Mouse (Mus musculus): Measurements from ENCODE around the gene Klc4. TPM values are rescaled to one million over a fixed set of nuclear protein-coding genes. Genes with fewer than 3 reads are reported as not detected.

Klc4 gene
- polyA plus RNA-seq, 1 experiment = 7.2 TPM

GRCm38 (mm10) chr17:46644916-46645475 is 826 bp downstream of the Klc4 start:
- TF ChIP-seq CTCF (IDR thresholded peaks at IDR 0.05; ENCODE audit: borderline replicate concordance, insufficient read depth, low read length) (no peak), POLR2A (IDR thresholded peaks at IDR 0.05; ENCODE audit: low read depth, low read length) (no peak; the same call in 1 of the 2 replicates)
- Histone ChIP-seq H3K4me3 (ENCODE audit: insufficient read depth, low read length) (peak overlapping the region; percentile 65), H3K27ac (ENCODE audit: insufficient read depth, low read length) (0 out of 2 replicates have a peak overlapping the region, but pooled peaks have one; percentile 16), H3K4me1 (ENCODE audit: control insufficient read depth, insufficient read depth, low read length) (peaks cover 8% of the 10 kb centered on the region; the same call in 1 of the 2 replicates)

GRCm38 (mm10) chr17:46644152-46644805 is 1.5 kb downstream of the Klc4 start:
- no peak overlapping the region for H3K27ac ChIP-seq (ENCODE audit: insufficient read depth, low read length)

GRCm38 (mm10) chr17:46642060-46642459 is 3.8 kb downstream of the Klc4 start:
- no peak for TF ChIP-seq CTCF (IDR thresholded peaks at IDR 0.05; ENCODE audit: borderline replicate concordance, insufficient read depth, low read length)
- no peak for TF ChIP-seq POLR2A (IDR thresholded peaks at IDR 0.05; ENCODE audit: low read depth, low read length)
- no peak overlapping the region for H3K4me3 ChIP-seq (ENCODE audit: insufficient read depth, low read length)
- peaks cover 6% of the 10 kb centered on the region for H3K4me1 ChIP-seq (ENCODE audit: control insufficient read depth, insufficient read depth, low read length)
- no peak overlapping the region for H3K27ac ChIP-seq (ENCODE audit: insufficient read depth, low read length)

More at GRCm38 (mm10) chr17:46644152-46644805, 1.5 kb downstream of the Klc4 start:
- Histone ChIP-seq H3K4me3 (ENCODE audit: insufficient read depth, low read length) (peak overlapping the region; percentile 65; the same call in 1 of the 2 replicates), H3K4me1 (ENCODE audit: control insufficient read depth, insufficient read depth, low read length) (peaks cover 8% of the 10 kb centered on the region; the same call in 1 of the 2 replicates)
- TF ChIP-seq CTCF (IDR thresholded peaks at IDR 0.05; ENCODE audit: borderline replicate concordance, insufficient read depth, low read length) (no peak), POLR2A (IDR thresholded peaks at IDR 0.05; ENCODE audit: low read depth, low read length) (no peak)

- peaks cover 4% of the 10 kb centered on the region; the same call in 1 of the 2 replicates for H3K4me1 ChIP-seq (ENCODE audit: control insufficient read depth, insufficient read depth, low read length)
- no peak overlapping the region for H3K27ac ChIP-seq (ENCODE audit: insufficient read depth, low read length)
- H3K4me3 ChIP-seq (ENCODE audit: insufficient read depth, low read length) = no peak overlapping the region
- TF ChIP-seq CTCF (IDR thresholded peaks at IDR 0.05; ENCODE audit: borderline replicate concordance, insufficient read depth, low read length) (no peak), POLR2A (IDR thresholded peaks at IDR 0.05; ENCODE audit: low read depth, low read length) (no peak)
Measured at GRCm38 (mm10) chr17:46639929-46640328, 5.9 kb downstream of the Klc4 start.

- H3K27ac ChIP-seq (ENCODE audit: insufficient read depth, low read length) = no peak overlapping the region
- H3K4me1 ChIP-seq (ENCODE audit: control insufficient read depth, insufficient read depth, low read length) = no peaks in the 10 kb centered on the region; the same call in 1 of the 2 replicates
- no peak overlapping the region for H3K4me3 ChIP-seq (ENCODE audit: insufficient read depth, low read length)
- no peak for TF ChIP-seq CTCF (IDR thresholded peaks at IDR 0.05; ENCODE audit: borderline replicate concordance, insufficient read depth, low read length)
- TF ChIP-seq POLR2A (IDR thresholded peaks at IDR 0.05; ENCODE audit: low read depth, low read length) = no peak
Measured at GRCm38 (mm10) chr17:46636831-46637523, 8.8 kb downstream of the Klc4 start.

- peak; percentile 64 for TF ChIP-seq POLR2A (IDR thresholded peaks at IDR 0.05; ENCODE audit: low read depth, low read length)
- no peak for TF ChIP-seq CTCF (IDR thresholded peaks at IDR 0.05; ENCODE audit: borderline replicate concordance, insufficient read depth, low read length)
- peaks cover 2% of the 10 kb centered on the region; the same call in 1 of the 2 replicates for H3K4me1 ChIP-seq (ENCODE audit: control insufficient read depth, insufficient read depth, low read length)
- peak overlapping the region; percentile 93 for H3K27ac ChIP-seq (ENCODE audit: insufficient read depth, low read length)
- peak overlapping the region; percentile 46 for H3K4me3 ChIP-seq (ENCODE audit: insufficient read depth, low read length)
Measured at GRCm38 (mm10) chr17:46629685-46630441, 16.0 kb downstream of the Klc4 start.

- Histone ChIP-seq H3K4me1 (ENCODE audit: control insufficient read depth, insufficient read depth, low read length) (peaks cover 2% of the 10 kb centered on the region; the same call in 1 of the 2 replicates), H3K27ac (ENCODE audit: insufficient read depth, low read length) (peak within 1 kb of the TSS; percentile 93), H3K4me3 (ENCODE audit: insufficient read depth, low read length) (peak within 1 kb of the TSS; percentile 84)
- TF ChIP-seq CTCF (IDR thresholded peaks at IDR 0.05; ENCODE audit: borderline replicate concordance, insufficient read depth, low read length) = no peak
- peak; percentile 54 for TF ChIP-seq POLR2A (IDR thresholded peaks at IDR 0.05; ENCODE audit: low read depth, low read length)
Measured at GRCm38 (mm10) chr17:46628791-46629684, 16.8 kb downstream of the Klc4 start, which contains the start of gene Ptk7. Gene Ptk7 (minus strand): TSS chr17:46629504.

GRCm38 (mm10) chr17:46628471-46628790 is 17.4 kb downstream of the Klc4 start:
- Histone ChIP-seq H3K4me3 (ENCODE audit: insufficient read depth, low read length) (peak overlapping the region; percentile 84), H3K27ac (ENCODE audit: insufficient read depth, low read length) (peak overlapping the region; percentile 88), H3K4me1 (ENCODE audit: control insufficient read depth, insufficient read depth, low read length) (peaks cover 5% of the 10 kb centered on the region)
- no peak for TF ChIP-seq CTCF (IDR thresholded peaks at IDR 0.05; ENCODE audit: borderline replicate concordance, insufficient read depth, low read length)
- no peak for TF ChIP-seq POLR2A (IDR thresholded peaks at IDR 0.05; ENCODE audit: low read depth, low read length)
